Mouse (Mus musculus) layer of hippocampus, adult 11-12 months (tissue): ENCODE data around the gene Fam171a2.

Experiments used
- DNase-seq: peaks from one replicate; pipeline ENCODE4 v3.0.0; 2022; ENCODE audit warnings: low spot score

Gene Fam171a2

DNA sequence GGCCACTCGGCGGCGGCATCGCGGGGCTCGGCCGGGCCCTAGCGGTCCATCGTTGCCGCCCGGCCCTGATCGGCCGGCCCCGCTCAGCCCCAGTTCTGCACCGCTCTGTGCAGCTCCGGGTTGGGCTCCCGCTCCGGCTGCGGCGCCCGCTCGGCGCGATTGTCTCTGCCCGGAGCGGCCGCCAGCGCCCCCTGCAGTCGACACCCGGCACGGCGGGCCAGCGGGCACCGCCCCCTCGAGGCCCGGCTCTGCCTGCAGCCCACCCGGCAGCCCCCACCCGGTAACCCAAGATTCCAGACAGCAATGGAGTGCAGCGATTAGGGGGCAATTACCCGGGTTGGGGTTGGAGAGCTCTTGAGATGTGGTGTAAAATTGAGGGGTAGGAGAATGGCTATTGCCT, at the start of gene Fam171a2:
Fam171a2 (minus strand) TSS at position 186 of the 400 bp plus-strand sequence.
- DNase-seq = peak; percentile 70

DNA sequence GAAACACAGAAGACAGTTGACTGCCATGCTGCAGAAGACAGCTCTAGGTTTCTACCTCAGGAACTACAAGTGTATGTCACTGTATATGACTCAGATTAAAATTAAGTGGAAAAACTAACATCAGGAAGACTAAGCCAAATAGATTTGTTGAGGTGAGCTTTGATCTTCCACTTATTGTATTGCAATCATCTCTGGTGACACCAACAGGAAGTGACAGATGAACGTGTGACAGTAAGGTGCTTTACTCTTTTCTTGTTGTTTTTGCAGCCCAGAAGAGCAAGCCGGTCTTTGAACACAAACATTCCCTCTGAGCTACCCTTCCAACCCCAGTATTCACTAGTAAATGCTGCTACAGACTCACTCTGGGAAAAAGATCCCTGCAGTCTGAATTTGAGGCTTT, 49.2 kb upstream of the Fam171a2 start:
- no peak for DNase-seq

DNA sequence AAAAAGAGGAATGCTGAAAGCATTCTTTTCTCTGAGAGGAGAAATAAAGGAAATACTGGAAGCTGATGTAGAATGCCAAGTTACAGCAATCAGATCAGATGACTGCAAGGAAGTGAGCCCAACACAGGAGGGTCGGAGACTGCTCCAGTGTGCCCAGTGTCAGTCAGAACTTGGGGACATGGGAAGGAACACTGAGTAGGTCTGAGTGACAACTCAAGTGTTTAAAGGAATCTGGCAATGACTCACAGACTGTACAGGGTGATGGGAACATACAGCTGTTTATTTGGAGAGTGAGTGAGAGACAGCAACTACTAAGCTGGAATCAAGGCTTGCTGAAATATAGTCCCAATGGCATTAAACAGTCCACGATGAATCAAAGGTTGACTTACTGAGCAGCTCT, 48.7 kb upstream of the Fam171a2 start:
- no peak for DNase-seq

DNA sequence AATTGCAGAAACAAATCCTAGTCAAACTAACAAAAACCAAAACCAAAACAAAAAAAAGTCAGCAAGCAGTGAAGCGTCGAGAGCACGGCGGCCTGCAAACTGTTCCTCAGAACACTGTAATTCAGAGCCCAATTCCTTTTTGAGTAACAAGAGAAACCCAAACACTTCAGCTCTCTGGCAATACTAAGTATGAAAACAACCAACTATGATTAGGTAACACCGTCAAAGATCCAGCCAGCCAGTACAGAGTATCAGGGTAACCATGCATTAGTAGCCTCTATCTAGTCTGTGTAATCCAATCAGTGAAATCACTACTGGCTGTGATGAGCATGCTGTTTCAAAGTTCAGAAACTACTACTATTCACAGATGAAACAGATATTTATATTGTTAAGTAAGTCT, 48.3 kb upstream of the Fam171a2 start:
- DNase-seq = no peak

DNA sequence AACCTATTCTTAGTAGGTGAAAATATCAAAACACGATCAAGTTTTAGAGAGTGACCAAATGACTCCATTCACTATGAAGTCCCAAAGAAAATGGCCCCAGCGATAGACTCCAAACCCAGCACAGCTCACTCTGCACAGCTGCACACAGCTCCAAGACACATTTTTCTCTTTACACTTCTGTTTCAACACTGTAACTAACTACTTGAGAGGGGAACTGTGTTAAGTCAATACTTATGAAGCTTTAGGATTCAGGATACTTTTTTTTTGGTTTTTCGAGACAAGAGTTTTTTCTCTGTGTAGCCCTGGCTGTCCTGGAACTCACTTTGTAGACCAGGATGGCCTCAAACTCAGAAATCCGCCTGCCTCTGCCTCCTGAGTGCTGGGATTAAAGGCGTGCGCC, 47.6 kb upstream of the Fam171a2 start:
- DNase-seq = no peak

DNA sequence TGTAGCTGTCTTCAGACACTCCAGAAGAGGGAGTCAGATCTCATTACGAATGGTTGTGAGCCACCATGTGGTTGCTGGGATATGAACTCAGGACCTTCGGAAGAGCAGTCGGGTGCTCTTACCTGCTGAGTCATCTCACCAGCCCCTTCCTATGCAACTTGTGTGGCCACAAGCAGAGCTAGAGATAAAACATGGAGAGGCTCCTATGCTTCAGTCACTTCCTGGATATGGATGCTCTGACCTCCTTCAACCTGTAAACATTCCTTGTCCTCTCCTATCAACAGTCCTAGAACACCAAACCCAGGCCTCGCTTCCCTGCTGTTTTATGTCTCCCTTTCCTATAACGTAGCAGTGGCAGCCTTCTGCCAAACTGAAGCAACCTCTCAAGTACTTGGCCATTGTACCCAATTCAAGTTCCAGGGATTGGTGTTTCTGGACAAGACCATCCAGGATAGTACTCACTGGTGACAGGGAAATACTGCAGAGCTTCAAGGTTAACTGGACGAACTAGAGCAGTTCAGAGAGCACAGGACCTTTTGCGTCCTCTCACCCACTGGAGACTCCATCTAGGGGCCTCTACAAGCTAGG, 46.7 kb upstream of the Fam171a2 start:
- DNase-seq = no peak

DNA sequence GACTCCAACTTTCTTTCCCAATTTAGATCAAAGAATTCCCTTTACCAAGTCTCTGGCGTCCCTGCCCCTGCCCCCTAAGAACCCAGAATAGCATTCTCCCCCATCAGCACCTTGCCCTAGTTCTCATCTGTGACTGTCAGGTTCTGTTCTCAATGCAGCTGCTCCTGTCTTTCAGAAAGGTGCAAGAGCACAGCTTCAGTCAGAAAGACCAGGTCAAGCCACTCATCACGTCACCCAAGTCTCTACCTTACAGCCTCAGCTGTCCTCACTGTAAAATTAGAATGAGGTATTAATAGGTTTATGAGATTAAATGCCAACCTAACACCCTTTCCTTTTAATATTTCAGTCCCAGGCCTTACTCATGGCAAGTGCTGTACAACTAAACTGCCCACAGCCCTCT, 45.8 kb upstream of the Fam171a2 start:
- no peak for DNase-seq

DNA sequence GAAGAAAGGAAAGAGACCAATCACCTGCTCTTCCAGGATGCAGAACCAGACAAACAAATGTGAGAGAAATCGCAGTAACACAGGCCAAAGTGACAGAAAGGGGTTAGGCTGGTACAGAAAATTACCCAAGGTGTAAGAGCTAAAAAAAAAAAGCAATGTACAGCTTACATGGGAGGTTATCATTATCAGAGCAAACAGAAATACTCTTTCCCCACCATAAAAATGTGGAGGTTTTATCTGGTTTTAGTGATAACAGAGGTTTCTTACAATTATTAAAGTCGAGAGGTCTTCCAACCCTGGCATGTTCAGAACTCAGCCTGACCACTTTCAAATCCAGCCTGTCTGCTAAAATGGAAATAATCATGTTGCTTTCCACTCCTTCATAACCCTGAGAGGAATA, 40.4 kb upstream of the Fam171a2 start:
- no peak for DNase-seq

DNA sequence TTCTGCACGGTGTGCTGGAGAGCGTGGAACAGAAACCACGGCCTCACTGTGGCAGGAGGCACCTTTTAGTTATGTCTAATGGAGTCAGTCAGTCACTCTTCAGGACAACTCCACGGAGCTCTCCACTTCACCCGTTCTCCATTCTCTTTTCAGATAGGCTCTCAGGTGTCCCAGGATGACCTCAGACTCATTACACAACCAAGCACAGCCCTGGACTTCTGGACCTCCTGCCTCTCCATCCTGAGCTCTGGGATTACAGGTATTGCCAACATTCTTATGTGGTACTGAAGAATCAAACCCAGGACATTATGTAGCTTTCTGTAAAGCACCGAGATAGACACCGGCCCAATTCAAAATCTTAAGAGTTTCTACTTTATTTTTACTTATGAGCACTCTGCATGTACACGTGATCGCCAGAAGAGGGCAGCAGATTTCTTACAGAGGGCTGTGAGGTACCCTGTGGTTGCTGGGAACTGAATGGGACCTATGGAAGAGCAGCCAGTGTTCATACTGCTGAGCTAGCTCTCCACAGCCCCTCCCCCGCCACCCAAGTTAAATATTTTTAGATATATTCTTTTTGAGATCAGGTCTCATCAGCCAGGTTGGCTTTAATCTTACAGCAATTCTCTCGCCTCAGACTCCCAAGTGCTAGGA, 39.4 kb upstream of the Fam171a2 start:
- DNase-seq = no peak

DNA sequence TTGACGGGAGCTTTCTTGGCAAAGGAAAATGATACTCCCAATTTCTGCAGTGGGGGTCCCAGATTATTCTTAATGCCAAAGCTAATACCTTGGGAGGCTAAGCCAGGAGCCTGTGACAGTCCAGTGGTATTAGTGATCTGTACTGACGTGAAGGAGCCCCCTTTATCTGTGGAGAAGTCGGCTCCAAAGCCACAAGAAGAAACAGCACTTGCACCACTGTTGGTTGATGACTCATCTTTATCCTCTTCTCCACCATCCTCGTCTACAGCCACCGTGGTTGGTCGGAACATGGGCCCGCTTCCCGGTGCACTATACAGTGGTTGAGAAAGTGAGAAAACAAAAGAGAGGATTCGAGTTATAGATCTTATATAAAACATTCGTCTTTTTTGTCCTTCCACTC, 34.3 kb upstream of the Fam171a2 start:
- no peak for DNase-seq

DNA sequence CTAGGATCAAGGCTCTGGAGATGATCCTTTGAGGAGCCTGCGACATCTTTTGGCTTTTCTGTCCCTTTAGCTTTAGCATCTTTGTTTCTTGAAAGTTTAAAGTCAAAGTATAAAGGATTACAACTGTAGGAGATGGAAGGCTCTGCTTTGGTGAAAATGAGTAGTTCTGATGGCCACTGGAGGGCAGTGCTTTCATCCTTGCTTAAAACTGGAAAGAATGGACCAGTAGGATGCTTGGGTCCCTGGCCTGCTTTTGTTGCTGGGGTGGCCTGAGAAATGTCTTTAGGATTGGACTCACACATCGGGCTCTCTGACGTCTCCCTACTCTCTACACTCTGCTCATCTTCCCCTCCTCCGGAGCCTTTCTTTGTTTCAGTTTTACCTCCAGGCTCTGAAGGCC, 33.4 kb upstream of the Fam171a2 start:
- DNase-seq = no peak

DNA sequence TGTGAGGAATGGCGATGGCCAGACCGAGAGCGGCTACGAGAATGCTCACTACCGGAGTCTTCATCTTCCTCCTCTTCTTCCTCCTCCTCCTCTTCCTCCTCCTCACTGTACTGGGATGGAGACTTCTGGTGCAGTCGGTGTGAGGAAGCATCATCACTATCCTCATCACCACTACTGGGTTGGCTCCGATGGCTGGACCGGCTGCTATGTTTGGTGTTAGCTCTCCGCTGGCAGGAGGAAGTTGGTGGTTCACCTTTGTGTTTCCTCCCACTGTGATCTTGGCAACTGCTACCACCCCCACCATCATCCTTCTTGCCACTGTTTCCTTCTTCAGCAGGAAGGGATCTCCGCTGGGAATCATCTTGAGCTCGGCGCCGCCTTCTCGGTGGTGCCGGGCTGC, 32.6 kb upstream of the Fam171a2 start:
- DNase-seq = no peak

DNA sequence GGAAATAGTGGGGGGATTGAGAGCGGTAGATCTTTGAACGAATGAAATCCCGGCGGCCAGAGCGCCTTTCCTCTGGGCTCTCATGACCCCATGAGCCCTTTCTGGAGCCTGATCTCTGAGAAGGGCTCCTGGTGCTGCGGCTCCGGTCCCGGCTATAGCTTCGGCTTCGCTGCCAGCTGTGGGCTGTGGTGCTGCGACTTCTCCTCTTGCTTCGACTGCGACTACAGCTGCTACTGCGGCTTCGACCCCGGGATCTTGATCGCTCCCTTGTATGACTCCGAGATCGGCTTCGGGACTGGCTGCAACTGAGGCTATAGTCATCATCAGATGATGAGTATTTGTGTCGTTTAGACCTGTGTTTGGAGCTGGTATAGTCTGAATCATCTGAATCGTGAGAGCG, 32.1 kb upstream of the Fam171a2 start:
- DNase-seq = no peak

DNA sequence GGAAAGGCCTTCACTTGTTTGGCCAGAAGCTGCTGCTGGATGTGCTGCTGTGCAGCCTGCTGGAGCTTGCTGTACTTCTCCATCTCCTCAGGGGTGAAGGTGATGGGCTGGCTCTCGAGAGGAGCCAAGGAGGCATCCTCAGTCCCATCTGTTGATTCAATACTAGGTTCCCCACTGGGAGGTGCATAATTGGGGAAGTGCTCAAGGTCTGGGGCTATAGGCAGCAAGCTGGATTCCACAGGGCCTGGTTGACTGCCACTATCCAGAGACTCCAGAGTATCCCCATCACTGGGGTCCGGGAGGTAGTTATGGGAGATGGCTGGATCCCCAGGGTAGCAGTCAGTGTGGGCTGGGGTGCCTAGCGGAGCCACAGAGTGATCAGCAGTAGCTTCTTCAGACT, 31.2 kb upstream of the Fam171a2 start:
- DNase-seq = no peak

DNA sequence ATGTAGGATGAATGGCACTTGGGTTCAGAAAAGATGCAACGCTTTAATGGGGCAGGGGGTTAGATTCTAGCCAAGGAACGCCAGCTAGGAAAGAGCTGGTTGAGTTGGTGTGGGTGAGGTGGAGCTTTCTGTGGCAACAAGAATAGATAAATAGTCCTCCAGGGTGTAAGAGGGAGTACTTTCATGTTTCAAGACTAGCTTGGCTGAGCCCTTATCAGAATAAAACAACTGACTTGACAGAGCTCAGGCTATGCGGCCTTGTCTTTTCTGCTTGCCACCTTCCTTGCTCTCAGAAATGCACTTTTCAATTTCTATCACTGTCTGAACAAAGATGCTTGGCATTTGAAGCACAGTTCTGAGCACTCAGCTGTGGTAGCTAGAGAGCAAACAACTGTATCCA, 27.5 kb upstream of the Fam171a2 start:
- DNase-seq = no peak

DNA sequence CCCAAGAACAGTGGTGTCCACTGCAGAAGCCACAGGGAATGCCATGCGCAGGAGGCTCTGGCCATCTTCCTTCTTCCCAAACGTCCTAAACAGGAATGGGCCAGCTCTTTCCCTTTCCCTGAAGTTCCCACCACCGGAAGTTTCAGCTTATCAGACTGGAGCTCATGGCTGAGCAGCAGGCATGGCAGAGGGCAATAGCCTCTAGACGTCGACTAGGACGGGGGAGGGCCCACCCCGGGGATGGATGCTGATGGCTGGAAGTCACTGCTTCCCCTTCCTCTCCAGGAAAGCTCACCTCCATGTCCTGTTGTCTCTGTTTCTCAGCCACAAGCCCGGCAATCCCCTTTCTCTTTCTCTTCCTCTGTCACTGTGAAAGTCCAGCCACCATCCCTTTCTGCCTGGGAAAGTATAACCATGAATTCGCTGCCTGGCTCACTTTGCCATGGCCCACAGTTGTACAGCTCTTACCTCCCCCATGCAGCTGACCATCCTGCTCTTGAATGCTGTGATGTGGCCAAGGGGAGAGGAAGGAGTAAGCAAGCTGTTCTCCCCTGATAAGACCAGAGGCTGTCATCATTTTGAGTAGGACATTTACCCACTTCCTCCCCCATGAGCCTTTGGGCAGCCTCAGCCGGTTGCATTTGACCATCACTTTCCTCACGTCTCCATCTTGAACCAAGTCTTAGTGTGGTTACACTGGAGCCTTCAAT, 22.3 kb upstream of the Fam171a2 start, which contains the start of gene Itga2b:
Itga2b (minus strand) TSS at position 475 of the 710 bp plus-strand sequence.
- no peak for DNase-seq

DNA sequence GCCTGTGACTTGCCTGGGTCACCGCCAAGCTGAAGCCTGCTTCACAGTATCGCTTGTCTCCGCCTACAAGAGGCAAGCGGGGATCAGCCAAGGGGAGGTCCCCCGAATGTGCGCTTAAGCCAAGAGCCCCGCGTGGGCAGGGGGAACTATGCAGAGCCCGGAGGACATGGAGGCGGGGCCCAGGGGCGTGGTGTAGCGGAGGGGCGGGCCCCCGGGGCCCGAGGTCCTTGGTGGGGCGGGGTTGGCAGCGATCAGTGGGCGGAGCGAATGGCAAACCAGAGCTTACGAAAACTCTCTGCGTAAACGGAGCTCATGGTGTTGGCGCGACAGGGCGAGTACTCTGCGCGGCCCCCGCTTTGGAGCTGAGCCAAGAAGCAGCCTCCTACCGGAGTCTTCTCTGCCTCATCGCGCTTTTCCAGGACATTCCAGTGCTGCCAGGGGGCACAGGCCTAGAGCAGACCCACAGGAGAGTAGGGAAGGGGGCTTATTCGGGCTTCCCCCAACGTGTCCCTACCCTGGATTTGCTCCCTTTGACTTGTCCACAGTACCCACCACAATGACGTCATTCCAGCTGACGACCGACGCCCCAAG, 19.7 kb upstream of the Fam171a2 start:
- peak; percentile 93 for DNase-seq

DNA sequence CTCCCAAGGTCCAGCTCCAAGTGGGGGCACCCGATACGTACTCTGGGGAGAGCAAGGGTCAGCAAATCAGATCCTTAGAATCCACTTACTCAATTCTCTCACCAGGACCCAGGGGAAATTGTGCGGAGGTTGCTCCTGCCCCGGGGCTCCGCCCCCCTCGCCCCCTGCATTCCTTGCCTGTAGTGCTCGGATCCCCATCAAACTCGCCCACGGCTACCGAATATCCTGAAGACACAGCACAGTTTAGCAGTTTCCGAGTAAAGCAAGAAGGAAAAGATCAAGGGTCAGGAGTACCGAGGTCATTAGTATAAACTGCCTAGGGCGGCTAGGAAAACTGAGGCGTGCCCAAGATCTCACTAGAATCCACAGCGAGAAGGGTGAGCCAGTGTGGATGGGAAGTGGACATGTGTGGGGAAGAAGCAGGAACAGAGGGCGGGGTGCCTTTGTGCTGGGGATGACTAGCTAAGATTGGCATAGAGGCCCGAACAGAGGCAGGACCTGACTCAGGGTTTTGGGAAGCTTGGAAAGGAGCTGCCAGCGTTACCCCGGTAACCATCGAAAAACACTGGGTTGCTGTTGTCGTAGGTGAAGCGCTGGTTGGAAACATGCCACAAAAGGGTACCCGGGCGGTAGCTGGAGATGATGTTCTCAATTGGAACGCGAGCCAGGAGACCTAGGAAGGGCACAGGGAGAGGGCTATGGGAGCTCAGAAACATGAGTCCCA, 18.4 kb upstream of the Fam171a2 start:
- peak; percentile 70 for DNase-seq

DNA sequence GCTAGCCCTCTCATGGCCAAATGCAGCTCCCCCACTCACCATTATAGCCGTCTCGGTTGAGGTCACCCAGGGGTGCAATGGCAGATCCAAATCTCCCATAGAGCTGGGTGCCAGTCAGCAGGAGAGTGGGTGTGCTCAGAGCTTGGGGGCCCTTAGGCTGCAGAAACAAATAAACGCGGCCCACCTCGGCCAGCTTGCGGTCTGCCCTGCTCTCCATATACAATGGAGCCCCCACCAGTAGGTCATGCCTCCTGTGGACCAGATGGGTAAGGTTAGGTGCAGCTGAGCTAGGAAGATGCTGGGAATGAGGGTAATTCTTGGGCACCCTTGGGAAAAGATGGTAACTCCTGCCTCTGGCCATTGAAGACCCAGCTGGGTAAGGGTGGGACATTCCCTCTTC, 17.4 kb upstream of the Fam171a2 start:
- no peak for DNase-seq

DNA sequence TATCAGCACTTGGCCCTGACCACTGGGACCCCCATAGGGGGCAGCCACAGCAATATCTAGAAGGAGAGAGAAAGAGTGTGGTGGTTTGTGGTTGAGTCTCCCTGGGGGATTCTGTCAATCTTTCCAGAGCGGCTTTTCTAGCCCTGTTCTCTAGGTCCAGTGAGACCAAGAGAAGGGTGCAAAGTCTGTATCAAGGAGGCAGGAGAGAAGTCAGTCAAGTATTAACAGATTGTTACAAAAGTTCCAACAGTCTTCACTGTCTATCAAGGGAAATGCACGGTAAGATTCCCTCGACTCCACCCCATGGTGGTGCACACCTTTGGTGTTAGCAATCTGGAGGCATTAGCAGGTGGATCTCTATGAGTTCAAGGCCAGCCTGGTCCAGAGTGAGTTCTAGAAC, 14.3 kb upstream of the Fam171a2 start:
- DNase-seq = no peak

DNA sequence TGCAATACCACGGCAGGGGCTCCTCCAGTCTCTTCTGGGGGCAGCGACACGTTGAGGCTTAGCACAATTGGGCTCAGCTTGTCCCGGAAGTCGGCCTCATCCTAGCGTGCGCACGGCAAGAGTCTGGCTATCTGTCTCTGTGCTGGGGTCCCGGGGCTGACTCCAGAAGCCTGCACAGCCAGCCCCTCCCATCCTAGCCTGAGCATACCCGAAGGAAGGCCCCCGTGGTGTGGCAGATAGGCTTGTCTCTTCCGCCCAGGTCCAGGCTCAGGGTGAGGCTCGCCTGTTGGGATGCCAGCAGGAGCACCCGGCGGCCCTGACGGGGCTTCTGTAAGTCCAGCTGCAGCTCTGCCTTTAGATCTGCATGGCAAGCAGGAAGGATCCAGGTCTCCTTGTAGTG, 13.1 kb upstream of the Fam171a2 start:
- no peak for DNase-seq

DNA sequence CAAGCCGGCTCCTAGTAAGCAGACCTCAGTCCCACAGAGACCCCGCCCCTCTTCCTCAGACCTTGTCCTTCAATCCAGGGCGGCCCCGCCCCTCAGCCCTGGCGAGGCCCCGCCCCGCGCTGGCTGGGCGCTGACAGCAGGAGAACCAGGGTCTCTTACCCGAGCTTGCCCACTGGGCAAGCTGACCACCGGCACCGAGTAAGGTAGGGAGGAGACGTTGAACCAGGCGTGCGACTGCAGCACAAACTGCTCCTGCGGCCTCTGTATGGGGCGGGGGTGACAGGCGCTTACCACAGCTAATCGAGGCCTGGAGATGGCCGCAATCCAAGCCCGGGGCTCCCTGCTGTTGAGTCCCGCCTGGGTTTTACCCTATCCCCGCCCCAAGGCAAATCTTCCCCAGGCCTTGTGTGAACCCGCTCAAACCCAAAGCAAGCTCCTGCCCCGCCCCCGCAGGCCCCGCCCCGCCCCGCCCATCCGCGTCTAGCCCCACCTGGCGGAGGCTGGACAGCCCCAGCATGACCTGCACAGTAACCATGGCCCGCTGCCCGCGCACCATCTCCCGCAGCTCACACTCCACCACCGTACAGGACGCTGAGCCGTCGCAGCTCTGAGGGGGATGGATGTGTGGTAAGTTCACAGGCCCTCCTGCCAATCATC, 8.4 kb upstream of the Fam171a2 start:
- no peak for DNase-seq
